Mouse (Mus musculus) megakaryocyte progenitor cell, adult 5-6 weeks (primary cell): ENCODE measurements at regions not wholly inside any gene's neighbourhood (a gene's known extent, or its start where the extent isn't known, plus 50 kb on each side); places are given as distances from the start of the nearest gene placed in this dataset.

Source experiments
- ATAC-seq: replicated peaks from 2 replicates; pipeline ENCODE4 v1.8.0; 2016; ENCODE audit warnings: mild to moderate bottlenecking, moderate TSS enrichment, inconsistent platforms; ENCODE audit not compliant: poor library complexity

- no peak for ATAC-seq
Observed at GRCm38 (mm10) chr1:88577498-88578230, 67.8 kb upstream of the Glrp1 start.

- ATAC-seq, result peak; percentile 79
Observed at GRCm38 (mm10) chr1:88575917-88576669, 66.2 kb upstream of the Glrp1 start.

DNA sequence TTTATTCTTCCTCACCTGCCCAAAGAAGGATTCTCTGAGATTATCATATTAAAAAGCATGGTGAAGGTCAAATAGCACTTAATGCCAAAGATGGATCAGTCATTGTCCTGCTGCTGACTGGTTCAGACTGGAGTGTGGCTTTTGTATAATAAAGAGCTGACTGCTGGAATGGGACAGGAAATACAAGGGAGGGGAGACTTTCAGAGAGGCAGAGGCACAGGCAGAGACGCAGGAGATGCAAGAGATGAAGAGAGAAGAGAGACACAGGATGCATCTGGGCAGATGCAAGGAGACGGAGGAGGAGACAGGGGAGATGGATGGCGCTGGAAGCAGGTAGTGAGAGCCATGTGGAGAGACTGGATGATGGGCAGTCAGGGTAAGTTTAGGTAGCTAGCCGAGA is 65.4 kb upstream of the Glrp1 start:
- ATAC-seq, result no peak

GRCm38 (mm10) chr1:88572161-88572560 is 62.3 kb upstream of the Glrp1 start:
- ATAC-seq, result no peak

DNA sequence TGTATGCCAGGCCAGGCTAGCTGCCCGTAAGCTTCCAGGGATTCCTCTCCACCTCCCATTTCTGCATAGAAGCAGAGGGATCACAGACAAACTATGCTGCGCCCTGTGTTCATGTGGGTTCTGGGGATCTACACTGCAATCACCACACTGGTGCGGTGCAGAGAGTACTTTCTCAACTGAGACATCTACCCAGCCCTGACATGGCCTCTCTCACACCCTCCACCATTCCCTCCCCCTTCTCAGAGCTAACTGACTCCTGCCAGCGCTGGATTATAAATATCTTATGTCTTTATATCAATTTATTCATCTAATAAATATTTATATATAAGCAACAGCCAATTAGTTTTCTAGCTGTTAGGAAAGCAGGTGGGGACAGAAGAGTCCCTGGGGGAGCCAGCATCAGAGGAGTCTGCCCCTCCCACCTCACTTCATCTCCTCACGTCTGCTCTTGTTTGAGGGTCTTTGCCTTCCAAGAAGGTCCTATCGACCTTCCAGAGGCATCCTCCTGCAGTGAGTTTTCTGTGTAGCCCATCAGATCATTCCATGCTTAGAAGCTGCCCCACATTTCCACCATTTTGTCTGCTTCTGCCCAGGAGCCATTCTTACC is 58.7 kb upstream of the Glrp1 start:
- no peak for ATAC-seq

- peak; percentile 85 for ATAC-seq
Observed at GRCm38 (mm10) chr1:88567198-88567597, 57.3 kb upstream of the Glrp1 start.

DNA sequence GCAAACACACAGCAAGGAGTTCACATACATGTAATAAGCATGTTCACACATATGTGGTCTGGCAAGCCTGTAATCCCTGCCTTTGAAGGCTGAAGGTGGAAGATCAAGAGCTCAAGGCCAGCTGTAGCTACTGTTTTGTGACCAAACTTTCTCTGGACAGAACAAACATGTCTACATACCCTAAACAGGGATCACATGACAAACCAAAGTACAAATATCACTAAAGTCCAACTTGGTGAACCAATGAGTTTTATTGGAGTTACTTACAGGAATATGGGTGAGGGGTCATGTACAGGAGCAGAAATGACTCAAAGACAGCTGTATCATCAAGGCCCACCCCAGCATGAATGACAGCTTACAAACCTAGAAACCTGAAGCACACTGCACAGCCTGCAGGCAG is 56.6 kb upstream of the Glrp1 start:
- no peak for ATAC-seq

GRCm38 (mm10) chr1:88564825-88565224 is 55.0 kb upstream of the Glrp1 start:
- no peak for ATAC-seq

DNA sequence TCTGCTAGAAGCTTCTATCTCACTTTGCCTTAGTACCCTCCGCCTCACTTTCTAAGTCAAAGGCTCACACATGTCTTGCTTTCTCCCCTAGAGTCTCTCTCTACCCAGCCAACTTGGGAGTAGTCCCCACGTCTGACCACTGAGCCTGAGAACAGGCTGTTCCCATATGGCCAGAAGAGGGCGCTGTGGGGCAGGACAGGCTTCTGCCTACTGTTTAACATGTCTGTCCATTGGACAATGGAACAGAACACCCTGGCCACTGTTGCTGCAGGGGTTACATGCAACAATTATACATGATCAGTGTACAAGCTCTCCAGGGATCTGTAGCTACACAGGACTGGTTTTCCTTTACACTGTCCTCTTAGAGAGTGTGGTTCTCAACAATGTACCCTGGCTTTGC is 52.5 kb upstream of the Glrp1 start:
- peak; percentile 86 for ATAC-seq

- ATAC-seq, result no peak
Observed at GRCm38 (mm10) chr1:88560771-88561170, 50.9 kb upstream of the Glrp1 start.
